Comparison of ENCODE assay signal across 8 mouse cellular contexts in genomic region chr13:98263458-98263987, GRCm38 (mm10). TPM values are rescaled to one million over a fixed set of nuclear protein-coding genes. Genes with fewer than 3 reads are reported as not detected.
DNase-seq lines count a peak whose midpoint lies in the region; ATAC-seq and TF ChIP-seq lines count a peak whose summit lies in the region.

No protein-coding gene starts in this region.

- H3K4me3 ChIP-seq in lung, postnatal 0 days (ENCODE audit: low read depth, low read length) = peak overlapping the region; percentile 85
- peak overlapping the region; percentile 95 for H3K4me3 ChIP-seq in embryonic facial prominence, embryonic 14.5 days (ENCODE audit: low read depth, low read length)
- peak overlapping the region; percentile 86 for H3K4me3 ChIP-seq in limb, embryonic 11.5 days (ENCODE audit: low read depth, low read length)
- peak overlapping the region; percentile 99 for H3K4me3 ChIP-seq in olfactory bulb, adult 2 months (ENCODE audit: insufficient read depth, low read depth, low read length)

- peaks cover 14% of the 10 kb centered on the region for H3K4me1 ChIP-seq in lung, postnatal 0 days (ENCODE audit: insufficient read depth, low read depth, low read length)
- H3K4me1 ChIP-seq in embryonic facial prominence, embryonic 14.5 days (ENCODE audit: control insufficient read depth, insufficient read depth, low read length) = peaks cover 14% of the 10 kb centered on the region
- peaks cover 9% of the 10 kb centered on the region; the same call in 1 of the 2 replicates for H3K4me1 ChIP-seq in limb, embryonic 11.5 days (ENCODE audit: control insufficient read depth, insufficient read depth, low read length)
- H3K4me1 ChIP-seq in olfactory bulb, adult 2 months (ENCODE audit: control insufficient read depth, insufficient read depth, low read length) = peaks cover 2% of the 10 kb centered on the region; the same call in 1 of the 2 replicates

- peak overlapping the region; percentile 91 for H3K4me2 ChIP-seq in lung, postnatal 0 days (replicated peaks; ENCODE audit: low read depth, low read length)
- H3K4me2 ChIP-seq in embryonic facial prominence, embryonic 14.5 days (ENCODE audit: low read depth, low read length) = peak overlapping the region; percentile 55
- peak overlapping the region; percentile 86 for H3K4me2 ChIP-seq in limb, embryonic 11.5 days (ENCODE audit: low read depth, severe bottlenecking)

- peak; percentile 28 for DNase-seq in lung, postnatal 0 days (ENCODE audit: low spot score)
- DNase-seq in lung, postnatal 36 days = no peak
- no peak for DNase-seq in embryonic facial prominence, embryonic 14.5 days (ENCODE audit: low spot score)
- DNase-seq in limb, embryonic 11.5 days (ENCODE audit: low spot score) = no peak
- DNase-seq in thymus, postnatal 0 days (ENCODE audit: low spot score) = no peak
- DNase-seq in left cerebral cortex, postnatal 36 days (ENCODE audit: low spot score in 2 of 2) = no peak
- DNase-seq in cerebellum, adult 8-10 months = no peak

- no peak; the same call in 1 of the 2 replicates for ATAC-seq in lung, postnatal 0 days
- ATAC-seq in embryonic facial prominence, embryonic 14.5 days (ENCODE audit: low read depth) = peak; percentile 13
- ATAC-seq in limb, embryonic 11.5 days (ENCODE audit: insufficient number of reproducible peaks, low FRiP score, low TSS enrichment, low read depth) = peak; percentile 45; the same call in 1 of the 2 replicates

- peaks cover 4% of the 10 kb centered on the region; the same call in 1 of the 2 replicates for H3K36me3 ChIP-seq in lung, postnatal 0 days (ENCODE audit: insufficient read depth, low read length)
- H3K36me3 ChIP-seq in embryonic facial prominence, embryonic 14.5 days (ENCODE audit: control insufficient read depth, insufficient read depth, low read length) = peaks cover 35% of the 10 kb centered on the region
- no peaks in the 10 kb centered on the region for H3K36me3 ChIP-seq in limb, embryonic 11.5 days (ENCODE audit: control insufficient read depth, insufficient read depth, low read length)

- TF ChIP-seq POLR2A in olfactory bulb, adult 2 months (IDR thresholded peaks at IDR 0.05; ENCODE audit: insufficient read depth, low read depth, low read length) = no peak

- H3K27ac ChIP-seq in lung, postnatal 0 days (ENCODE audit: low read length) = peak overlapping the region; percentile 92
- H3K27ac ChIP-seq in embryonic facial prominence, embryonic 14.5 days (replicated peaks; ENCODE audit: low read depth, low read length) = peak overlapping the region; percentile 78
- H3K27ac ChIP-seq in limb, embryonic 11.5 days (replicated peaks; ENCODE audit: low read depth, low read length) = peak overlapping the region; percentile 62; the same call in 1 of the 2 replicates
- H3K27ac ChIP-seq in olfactory bulb, adult 2 months (ENCODE audit: insufficient read depth, low read depth, low read length) = peak overlapping the region; percentile 85

- WGBS in lung, postnatal 0 days = under 1% methylated on average over 16 of the region's 16 CpGs
- whole genome bisulfite sequencing in embryonic facial prominence, embryonic 14.5 days = 3% methylated on average over 11 of the region's 16 CpGs
- under 1% methylated on average over 16 of the region's 16 CpGs for WGBS in limb, embryonic 11.5 days
- under 1% methylated on average over 16 of the region's 16 CpGs for WGBS in olfactory bulb, adult 2 months

- H3K9me3 ChIP-seq in lung, postnatal 0 days (ENCODE audit: low read length) = no peaks in the 10 kb centered on the region
- no peaks in the 10 kb centered on the region for H3K9me3 ChIP-seq in embryonic facial prominence, embryonic 14.5 days (ENCODE audit: control insufficient read depth, low read length)
- no peaks in the 10 kb centered on the region for H3K9me3 ChIP-seq in limb, embryonic 11.5 days (ENCODE audit: control insufficient read depth, low read length)

- intact Hi-C loops in left cerebral cortex, postnatal 36 days (cut with DNase I) = loop anchor here (5.0 kb wide), 1 partner anchor 54 kb away; the partner anchor contains the start of gene Btf3

- no peak for TF ChIP-seq CTCF in lung, postnatal 0 days (IDR thresholded peaks at IDR 0.05)
- no peak for TF ChIP-seq CTCF in olfactory bulb, adult 2 months (IDR thresholded peaks at IDR 0.05; ENCODE audit: insufficient read depth, low read depth, low read length)

- H3K9ac ChIP-seq in lung, postnatal 0 days (replicated peaks; ENCODE audit: low read depth) = peak overlapping the region; percentile 86
- H3K9ac ChIP-seq in embryonic facial prominence, embryonic 14.5 days (ENCODE audit: low read depth, low read length) = peak overlapping the region; percentile 87
- H3K9ac ChIP-seq in limb, embryonic 11.5 days (ENCODE audit: low read length) = peak overlapping the region; percentile 90

- no peak for TF ChIP-seq EP300 in lung, postnatal 0 days (IDR thresholded peaks at IDR 0.05)

- no peaks in the 10 kb centered on the region for H3K27me3 ChIP-seq in lung, postnatal 0 days (replicated peaks; ENCODE audit: insufficient read depth, low read length)
- H3K27me3 ChIP-seq in embryonic facial prominence, embryonic 14.5 days (replicated peaks; ENCODE audit: control insufficient read depth, insufficient read depth, low read length) = no peaks in the 10 kb centered on the region
- H3K27me3 ChIP-seq in limb, embryonic 11.5 days (ENCODE audit: control insufficient read depth, insufficient read depth, low read length) = no peaks in the 10 kb centered on the region

RNA-seq across cellular contexts. Expression of gene Ankra2, which starts 0.6 kb away (rescaled TPM):
- polyA plus RNA-seq in lung, postnatal 0 days (2015; fragmentation: Nextera tagmentation; extraction: Ambion mirVana) = 22.1 and 24.2 TPM in 2 replicates
- 26.6 and 30.2 TPM in 2 replicates for polyA plus RNA-seq in embryonic facial prominence, embryonic 14.5 days (2014; fragmentation: Nextera tagmentation; extraction: Ambion mirVana)
- polyA plus RNA-seq in limb, embryonic 11.5 days (2014; fragmentation: Nextera tagmentation; extraction: Ambion mirVana) = 17.3 and 18.4 TPM in 2 replicates
- not detected in 2 replicates for polyA plus RNA-seq in olfactory bulb, adult 2 months (2012; ENCODE audit: insufficient read depth, insufficient read length, low replicate concordance, missing spikeins)
- polyA plus RNA-seq in thymus, postnatal 0 days (2015; fragmentation: Nextera tagmentation; extraction: Ambion mirVana) = 28.4 and 28.5 TPM in 2 replicates
- total RNA-seq in left cerebral cortex, postnatal 36 days (2021) = 10 to 100 TPM; 48.3 to 53.0 TPM

RNA-seq across cellular contexts. Expression of gene Utp15, which starts 0.7 kb away (rescaled TPM):
- 8.4 and 8.7 TPM in 2 replicates for polyA plus RNA-seq in lung, postnatal 0 days (2015; fragmentation: Nextera tagmentation; extraction: Ambion mirVana)
- 20.8 and 26.8 TPM in 2 replicates for polyA plus RNA-seq in embryonic facial prominence, embryonic 14.5 days (2014; fragmentation: Nextera tagmentation; extraction: Ambion mirVana)
- 45.4 and 49.7 TPM in 2 replicates for polyA plus RNA-seq in limb, embryonic 11.5 days (2014; fragmentation: Nextera tagmentation; extraction: Ambion mirVana)
- not detected in 2 replicates for polyA plus RNA-seq in olfactory bulb, adult 2 months (2012; ENCODE audit: insufficient read depth, insufficient read length, low replicate concordance, missing spikeins)
- 29.8 and 31.7 TPM in 2 replicates for polyA plus RNA-seq in thymus, postnatal 0 days (2015; fragmentation: Nextera tagmentation; extraction: Ambion mirVana)
- 10 to 100 TPM; 19.5 to 21.2 TPM for total RNA-seq in left cerebral cortex, postnatal 36 days (2021)

RNA-seq across cellular contexts. Expression of gene Gm21976, which starts 16.2 kb away (rescaled TPM):
- 0.38 TPM in 1 of 2 replicates, not detected in the other for polyA plus RNA-seq in lung, postnatal 0 days (2015; fragmentation: Nextera tagmentation; extraction: Ambion mirVana)
- polyA plus RNA-seq in embryonic facial prominence, embryonic 14.5 days (2014; fragmentation: Nextera tagmentation; extraction: Ambion mirVana) = not detected in 2 replicates
- not detected in 2 replicates for polyA plus RNA-seq in limb, embryonic 11.5 days (2014; fragmentation: Nextera tagmentation; extraction: Ambion mirVana)
- not detected in 2 replicates for polyA plus RNA-seq in olfactory bulb, adult 2 months (2012; ENCODE audit: insufficient read depth, insufficient read length, low replicate concordance, missing spikeins)
- not detected in 2 replicates for polyA plus RNA-seq in thymus, postnatal 0 days (2015; fragmentation: Nextera tagmentation; extraction: Ambion mirVana)
- not detected for total RNA-seq in left cerebral cortex, postnatal 36 days (2021)

RNA-seq across cellular contexts. Expression of gene Btf3, which starts 53.3 kb away (rescaled TPM):
- 499 and 511 TPM in 2 replicates for polyA plus RNA-seq in lung, postnatal 0 days (2015; fragmentation: Nextera tagmentation; extraction: Ambion mirVana)
- polyA plus RNA-seq in embryonic facial prominence, embryonic 14.5 days (2014; fragmentation: Nextera tagmentation; extraction: Ambion mirVana) = 674 and 695 TPM in 2 replicates
- 812 and 826 TPM in 2 replicates for polyA plus RNA-seq in limb, embryonic 11.5 days (2014; fragmentation: Nextera tagmentation; extraction: Ambion mirVana)
- polyA plus RNA-seq in olfactory bulb, adult 2 months (2012; ENCODE audit: insufficient read depth, insufficient read length, low replicate concordance, missing spikeins) = 487 TPM in 1 of 2 replicates, not detected in the other
- 813 and 840 TPM in 2 replicates for polyA plus RNA-seq in thymus, postnatal 0 days (2015; fragmentation: Nextera tagmentation; extraction: Ambion mirVana)
- 100 to 1,000 TPM; 170 to 181 TPM for total RNA-seq in left cerebral cortex, postnatal 36 days (2021)

RNA-seq across cellular contexts. Expression of gene Arhgef28, which starts 57.3 kb away (rescaled TPM):
- polyA plus RNA-seq in lung, postnatal 0 days (2015; fragmentation: Nextera tagmentation; extraction: Ambion mirVana) = 42.9 and 53.0 TPM in 2 replicates
- 9.4 and 11.5 TPM in 2 replicates for polyA plus RNA-seq in embryonic facial prominence, embryonic 14.5 days (2014; fragmentation: Nextera tagmentation; extraction: Ambion mirVana)
- polyA plus RNA-seq in limb, embryonic 11.5 days (2014; fragmentation: Nextera tagmentation; extraction: Ambion mirVana) = 16.3 and 17.0 TPM in 2 replicates
- polyA plus RNA-seq in olfactory bulb, adult 2 months (2012; ENCODE audit: insufficient read depth, insufficient read length, low replicate concordance, missing spikeins) = not detected in 2 replicates
- 1.7 and 3.7 TPM in 2 replicates for polyA plus RNA-seq in thymus, postnatal 0 days (2015; fragmentation: Nextera tagmentation; extraction: Ambion mirVana)
- total RNA-seq in left cerebral cortex, postnatal 36 days (2021) = 10 to 100 TPM; 33.0 to 40.7 TPM

Comparison
In these comparisons a context has a peak if more than half of its experiments do, and no peak if none do; other contexts are left out.
1. RNA of gene Ankra2, which starts 0.6 kb away (polyA plus RNA-seq): 28.4 to 28.5 TPM in thymus, postnatal 0 days, 26.6 to 30.2 TPM in embryonic facial prominence, embryonic 14.5 days, 22.1 to 24.2 TPM in lung, postnatal 0 days and 17.3 to 18.4 TPM in limb, embryonic 11.5 days; not detected in olfactory bulb, adult 2 months; every median in the first group is over 10 times any median in the second.
2. Peak in every context shown above with its lines, with median percentiles within 50 percentile points of each other: H3K27ac ChIP-seq, H3K4me2 ChIP-seq, H3K4me3 ChIP-seq and H3K9ac ChIP-seq.